Mouse (Mus musculus) intestine, postnatal 0 days (tissue): ENCODE data around the gene Stambpl1. TPM values are rescaled to one million over a fixed set of nuclear protein-coding genes. Genes with fewer than 3 reads are reported as not detected.

ENCODE experiments used
- ATAC-seq: fragments of 200-750 bp; cut with Nextera tagmentation; 2 replicates; pipeline ENCODE4 v1.8.0; 2017; ENCODE audit warnings: mild to moderate bottlenecking, moderate TSS enrichment, moderate library complexity
- H3K27ac ChIP-seq: fragments of 300-500 bp; sonication (generic); 2 replicates; pipeline ENCODE4 v1.5.1; 2014; ENCODE audit warnings: mild to moderate bottlenecking, low read depth, low read length, moderate library complexity
- H3K27me3 ChIP-seq: fragments of 300-500 bp; sonication (generic); replicated peaks from 2 replicates; pipeline ENCODE4 v1.6.1; 2014; ENCODE audit warnings: low read length, mixed read lengths; ENCODE audit not compliant: control insufficient read depth, insufficient read depth
- H3K36me3 ChIP-seq: fragments of 300-500 bp; sonication (generic); 2 replicates; pipeline ENCODE4 v1.6.1; 2014; ENCODE audit warnings: mild to moderate bottlenecking, moderate library complexity; ENCODE audit not compliant: control insufficient read depth, insufficient read depth
- H3K4me1 ChIP-seq: fragments of 300-500 bp; sonication (generic); replicated peaks from 2 replicates; pipeline ENCODE4 v1.6.1; 2014; ENCODE audit warnings: antibody characterized with exemption, low read length, mixed read lengths; ENCODE audit not compliant: control insufficient read depth, insufficient read depth
- H3K4me2 ChIP-seq: fragments of 300-500 bp; sonication (generic); replicated peaks from 2 replicates; pipeline ENCODE4 v1.6.1; 2014; ENCODE audit warnings: low read depth, mild to moderate bottlenecking, moderate library complexity
- H3K4me3 ChIP-seq: fragments of 300-500 bp; sonication (generic); 2 replicates; pipeline ENCODE4 v1.5.1; 2014; ENCODE audit warnings: low read depth, low read length
- H3K9ac ChIP-seq: fragments of 300-500 bp; sonication (generic); 2 replicates; pipeline ENCODE4 v1.6.1; 2014; ENCODE audit warnings: mild to moderate bottlenecking, low read depth, low read length
- H3K9me3 ChIP-seq: fragments of 300-500 bp; sonication (generic); 2 replicates; pipeline ENCODE4 v1.6.1; 2016; ENCODE audit warnings: mixed run types; ENCODE audit not compliant: control insufficient read depth
- CTCF ChIP-seq: sonication (generic); IDR thresholded peaks from 2 replicates; pipeline ENCODE4 v1.5.1; 2016; ENCODE audit warnings: low read depth, mild to moderate bottlenecking, control low read depth, antibody characterized with exemption, moderate library complexity
- WGBS: fragments of 180-500 bp; shearing (Covaris S2); extraction: QIAGEN DNeasy Blood & Tissue Kit; methylation state at CpG from one replicate; pipeline ENCODE4 v1.1.7; 2014; 5-methylcytosine and 5-hydroxymethylcytosine counted together
- polyA plus RNA-seq: library from polyadenylated mRNA; unstranded; fragments of >200 nt; fragmentation: Nextera tagmentation; extraction: Ambion mirVana; gene quantifications from 2 replicates; pipeline ENCODE4 v1.2.1, GENCODE M21; 2015

Stambpl1 gene
- polyA plus RNA-seq, 1 experiment from 2014 or later = 14.8 TPM

- H3K36me3 ChIP-seq = 0 out of 2 replicates have a peak, but pooled peaks cover 3% of the 10 kb centered on the region
- peaks cover 10% of the 10 kb centered on the region; the same call in 1 of the 2 replicates for H3K4me1 ChIP-seq
- H3K27ac ChIP-seq = peak overlapping the region; percentile 75
- H3K9ac ChIP-seq = no peak overlapping the region
- H3K9me3 ChIP-seq = no peaks in the 10 kb centered on the region
- no peak overlapping the region for H3K4me3 ChIP-seq
- peak; percentile 86 for ATAC-seq
- no peak for TF ChIP-seq CTCF
- no peak overlapping the region for H3K4me2 ChIP-seq
- WGBS = 22% methylated on average over 4 of the region's 4 CpGs
- no peaks in the 10 kb centered on the region for H3K27me3 ChIP-seq
Observed at GRCm38 (mm10) chr19:34214136-34214535, 22.1 kb downstream of the Stambpl1 start.

DNA sequence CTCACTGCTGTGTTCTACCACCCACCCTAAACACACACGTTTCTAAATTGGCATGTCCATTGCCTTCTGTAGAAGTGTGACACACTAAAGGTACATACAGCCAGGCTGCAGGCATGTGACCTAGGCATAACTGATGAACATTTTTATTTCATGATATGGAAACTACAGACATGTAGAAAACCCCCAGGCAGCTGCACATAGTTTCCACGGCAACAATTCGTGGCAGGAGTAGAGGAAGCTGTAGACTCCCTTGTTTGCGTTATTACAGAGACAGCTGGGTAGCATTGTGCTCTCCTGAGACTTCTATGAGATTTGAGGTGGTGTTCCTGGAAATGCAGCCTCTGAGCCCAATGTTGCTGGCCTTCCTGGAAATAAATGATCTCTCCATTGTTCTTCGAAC, 24.9 kb downstream of the Stambpl1 start:
- Histone ChIP-seq H3K4me1 (0 out of 2 replicates have a peak, but pooled peaks cover 8% of the 10 kb centered on the region), H3K4me3 (no peak overlapping the region), H3K9me3 (no peaks in the 10 kb centered on the region), H3K36me3 (peaks cover 12% of the 10 kb centered on the region), H3K27ac (no peak overlapping the region), H3K4me2 (no peak overlapping the region), H3K9ac (no peak overlapping the region), H3K27me3 (no peaks in the 10 kb centered on the region)
- no peak for ATAC-seq
- 66% methylated on average over 5 of the region's 5 CpGs for WGBS
- TF ChIP-seq CTCF = no peak

- ATAC-seq = no peak
- 73% methylated on average over 3 of the region's 3 CpGs for WGBS
Observed at GRCm38 (mm10) chr19:34217761-34218160, 25.7 kb downstream of the Stambpl1 start.

GRCm38 (mm10) chr19:34219260-34219968, 27.4 kb downstream of the Stambpl1 start:
- no peak for ATAC-seq
- Histone ChIP-seq H3K9ac (no peak overlapping the region), H3K27ac (no peak overlapping the region), H3K4me3 (no peak overlapping the region), H3K4me1 (no peaks in the 10 kb centered on the region), H3K9me3 (no peaks in the 10 kb centered on the region), H3K27me3 (no peaks in the 10 kb centered on the region), H3K36me3 (peaks cover 9% of the 10 kb centered on the region), H3K4me2 (no peak overlapping the region)
- WGBS = 90% methylated on average over 5 of the region's 5 CpGs
- TF ChIP-seq CTCF = no peak

More at GRCm38 (mm10) chr19:34217761-34218160, 25.7 kb downstream of the Stambpl1 start:
- peaks cover 12% of the 10 kb centered on the region for H3K36me3 ChIP-seq
- no peaks in the 10 kb centered on the region for H3K9me3 ChIP-seq
- 0 out of 2 replicates have a peak, but pooled peaks cover 3% of the 10 kb centered on the region for H3K4me1 ChIP-seq
- no peak overlapping the region for H3K27ac ChIP-seq
- TF ChIP-seq CTCF = no peak
- no peak overlapping the region for H3K4me2 ChIP-seq
- no peaks in the 10 kb centered on the region for H3K27me3 ChIP-seq
- H3K4me3 ChIP-seq = no peak overlapping the region
- H3K9ac ChIP-seq = no peak overlapping the region

GRCm38 (mm10) chr19:34220732-34221380, 28.8 kb downstream of the Stambpl1 start:
- TF ChIP-seq CTCF = no peak
- peak; percentile 29; the same call in 1 of the 2 replicates for ATAC-seq
- peaks cover 13% of the 10 kb centered on the region for H3K36me3 ChIP-seq
- H3K4me2 ChIP-seq = no peak overlapping the region
- H3K4me3 ChIP-seq = no peak overlapping the region
- H3K27ac ChIP-seq = no peak overlapping the region
- no peak overlapping the region for H3K9ac ChIP-seq
- H3K27me3 ChIP-seq = no peaks in the 10 kb centered on the region
- no peaks in the 10 kb centered on the region for H3K9me3 ChIP-seq
- 0 out of 2 replicates have a peak, but pooled peaks cover 2% of the 10 kb centered on the region for H3K4me1 ChIP-seq
- WGBS = 53% methylated on average over 3 of the region's 3 CpGs

DNA sequence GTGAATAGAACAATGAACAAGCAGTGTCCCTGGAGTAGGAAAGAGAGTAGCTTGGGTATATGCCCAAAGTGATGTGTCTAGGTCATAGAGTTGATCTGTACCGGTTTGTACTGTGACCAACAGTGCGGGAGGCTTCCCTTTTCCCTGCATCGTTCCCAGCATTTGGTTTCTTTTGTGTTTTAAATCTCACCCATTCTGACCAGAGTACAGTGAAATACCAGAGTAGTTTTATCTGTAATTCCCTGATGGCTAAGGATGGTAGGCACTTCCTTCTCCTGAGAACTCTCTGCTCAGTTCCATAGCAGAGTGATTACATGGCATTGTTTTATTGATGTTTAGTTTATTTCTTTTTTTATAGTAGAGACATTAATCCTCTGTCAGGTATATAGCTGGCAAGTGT, 30.8 kb downstream of the Stambpl1 start:
- no peak for ATAC-seq
- H3K36me3 ChIP-seq = peaks cover 13% of the 10 kb centered on the region
- H3K27ac ChIP-seq = no peak overlapping the region
- H3K27me3 ChIP-seq = no peaks in the 10 kb centered on the region
- TF ChIP-seq CTCF = no peak
- H3K9me3 ChIP-seq = no peaks in the 10 kb centered on the region
- WGBS = 89% methylated on average over 3 of the region's 3 CpGs
- no peak overlapping the region for H3K4me3 ChIP-seq
- H3K4me1 ChIP-seq = 0 out of 2 replicates have a peak, but pooled peaks cover 2% of the 10 kb centered on the region
- H3K4me2 ChIP-seq = no peak overlapping the region
- no peak overlapping the region for H3K9ac ChIP-seq
